Mouse (Mus musculus) urinary bladder, postnatal 36 days (tissue): Measurements from ENCODE around the gene Gm6525.

Experiments used
- DNase-seq, 2 experiments: peaks; one replicate each; pipeline ENCODE4 v3.0.0; 2022; ENCODE audit warnings: low spot score in 2 of 2, mixed read lengths in 1 of 2

Gene Gm6525

GRCm38 (mm10) chr3:84173581-84174154 lies at the start of gene Gm6525:
Gene Gm6525 (plus strand): TSS chr3:84174104.
- DNase-seq: no peak

- no peak for DNase-seq
These were observed 48.1 kb upstream of the Gm6525 start for GRCm38 (mm10) chr3:84125704-84126289.

- DNase-seq: no peak
These were observed 47.2 kb upstream of the Gm6525 start for GRCm38 (mm10) chr3:84126721-84127120.

- no peak for DNase-seq
These were observed 46.5 kb upstream of the Gm6525 start for GRCm38 (mm10) chr3:84127431-84127830.

- no peak for DNase-seq
These were observed 44.7 kb upstream of the Gm6525 start for GRCm38 (mm10) chr3:84128871-84129870.

DNA sequence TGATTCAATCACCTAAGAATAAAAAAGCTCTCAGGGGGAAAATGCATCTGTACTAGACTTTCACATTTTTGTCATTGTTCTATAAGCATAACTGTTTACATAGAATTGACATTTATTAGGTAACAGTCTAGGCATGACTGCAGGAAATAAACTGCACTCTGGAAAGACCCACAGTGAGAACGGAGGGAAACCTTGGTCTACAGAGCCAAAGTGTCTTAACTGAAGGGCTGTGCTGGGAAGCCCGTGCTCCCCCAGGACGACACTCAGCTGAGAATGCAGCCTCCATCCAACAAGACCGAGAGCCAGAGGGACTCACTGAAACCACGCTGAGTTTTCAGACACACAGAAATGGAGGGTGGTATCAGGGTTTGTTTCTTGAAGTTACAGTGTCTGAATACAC lies 43.1 kb upstream of the Gm6525 start:
- no peak for DNase-seq

DNA sequence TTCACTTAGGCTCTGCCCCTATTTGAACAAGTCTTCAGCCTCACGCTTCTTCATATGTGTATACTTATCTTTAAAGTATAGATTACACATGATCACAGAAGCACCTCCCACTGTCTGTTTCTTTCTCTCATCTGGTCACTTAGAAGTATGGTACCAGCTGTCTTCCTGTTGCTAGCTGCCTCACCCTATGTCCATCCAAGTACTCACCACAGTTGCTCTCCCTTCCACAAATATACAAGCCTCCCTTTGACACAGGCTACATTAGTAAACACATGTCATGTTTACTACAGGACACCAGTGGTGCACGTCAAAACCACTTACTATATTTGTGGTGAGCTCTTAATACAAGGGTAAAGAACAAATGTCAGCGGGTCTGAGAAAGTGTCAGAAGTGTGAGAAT lies 42.5 kb upstream of the Gm6525 start:
- no peak for DNase-seq

DNA sequence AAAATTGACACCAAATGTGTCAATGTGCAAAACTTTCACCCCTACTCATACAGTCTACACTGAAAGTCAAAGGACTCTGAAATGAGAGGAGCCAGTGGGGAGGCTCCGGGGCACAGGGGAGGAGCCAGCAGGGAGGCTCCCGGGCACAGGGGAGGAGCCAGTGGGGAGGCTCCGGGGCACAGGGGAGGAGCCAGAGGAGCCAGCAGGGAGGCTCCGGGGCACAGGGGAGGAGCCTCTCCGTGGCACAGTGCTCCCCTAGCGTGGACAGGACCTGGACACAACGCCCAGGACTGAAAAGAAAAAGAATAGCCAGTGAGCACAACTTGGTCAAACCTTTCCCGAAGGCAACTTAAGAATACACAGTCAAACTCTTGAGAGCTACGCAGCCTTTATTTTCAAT lies 38.5 kb upstream of the Gm6525 start:
- peak in 1 of 2 experiments; percentile 23 for DNase-seq

- DNase-seq: no peak
These were observed 38.0 kb upstream of the Gm6525 start for GRCm38 (mm10) chr3:84135933-84136332.

- DNase-seq: no peak
These were observed 37.4 kb upstream of the Gm6525 start for GRCm38 (mm10) chr3:84136509-84136908.

- DNase-seq: no peak
These were observed 33.0 kb upstream of the Gm6525 start for GRCm38 (mm10) chr3:84140947-84141346.

GRCm38 (mm10) chr3:84149831-84150230 lies 24.1 kb upstream of the Gm6525 start:
- no peak for DNase-seq

DNA sequence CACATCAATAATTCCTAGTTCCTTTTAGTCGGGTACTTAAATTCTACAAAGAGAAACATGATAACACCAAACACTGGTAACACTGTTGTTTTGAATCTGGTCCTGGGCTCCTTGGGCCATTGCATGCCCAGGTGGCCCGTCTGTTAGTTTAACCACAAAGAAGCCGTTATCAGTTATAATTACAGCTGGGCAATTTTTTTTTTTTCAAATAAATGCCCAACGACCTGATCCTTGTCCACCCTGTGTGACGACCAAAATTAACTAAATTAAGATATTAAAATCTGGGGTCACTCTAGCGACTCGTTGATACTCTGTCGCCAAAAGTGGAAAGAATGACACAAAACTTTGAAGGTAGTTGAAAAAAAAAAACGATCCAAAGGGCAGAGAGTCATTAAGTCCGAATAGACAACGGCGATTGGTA lies 19.2 kb upstream of the Gm6525 start:
- DNase-seq: no peak

GRCm38 (mm10) chr3:84155146-84155545 lies 18.8 kb upstream of the Gm6525 start:
- DNase-seq: no peak

GRCm38 (mm10) chr3:84155558-84156006 lies 18.3 kb upstream of the Gm6525 start, which contains the start of gene Mnd1:
Gene Mnd1 (minus strand): TSS chr3:84155786.
- DNase-seq: peak; percentile 99

DNA sequence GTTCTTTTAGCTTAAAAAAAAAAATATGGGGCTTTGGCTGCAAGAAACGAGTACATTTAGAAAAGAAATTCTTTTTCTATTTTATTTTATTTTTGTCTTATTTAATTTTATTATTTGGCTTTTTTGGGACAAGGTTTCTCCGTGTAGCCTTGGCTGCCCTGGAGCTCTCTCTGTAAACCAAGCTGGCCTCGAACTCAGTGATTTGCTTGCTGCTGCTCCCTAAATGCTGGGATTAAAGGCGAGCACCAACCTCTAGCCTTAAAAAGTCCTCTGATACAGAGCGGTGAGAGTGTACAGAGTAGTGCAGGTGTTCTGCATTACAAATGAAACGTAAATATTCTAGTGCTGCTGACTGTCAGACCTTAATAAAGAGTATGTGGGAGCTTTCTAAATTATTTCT lies 17.8 kb upstream of the Gm6525 start:
- no peak for DNase-seq

- DNase-seq: no peak
These were observed 16.9 kb upstream of the Gm6525 start for GRCm38 (mm10) chr3:84157011-84157410.

DNA sequence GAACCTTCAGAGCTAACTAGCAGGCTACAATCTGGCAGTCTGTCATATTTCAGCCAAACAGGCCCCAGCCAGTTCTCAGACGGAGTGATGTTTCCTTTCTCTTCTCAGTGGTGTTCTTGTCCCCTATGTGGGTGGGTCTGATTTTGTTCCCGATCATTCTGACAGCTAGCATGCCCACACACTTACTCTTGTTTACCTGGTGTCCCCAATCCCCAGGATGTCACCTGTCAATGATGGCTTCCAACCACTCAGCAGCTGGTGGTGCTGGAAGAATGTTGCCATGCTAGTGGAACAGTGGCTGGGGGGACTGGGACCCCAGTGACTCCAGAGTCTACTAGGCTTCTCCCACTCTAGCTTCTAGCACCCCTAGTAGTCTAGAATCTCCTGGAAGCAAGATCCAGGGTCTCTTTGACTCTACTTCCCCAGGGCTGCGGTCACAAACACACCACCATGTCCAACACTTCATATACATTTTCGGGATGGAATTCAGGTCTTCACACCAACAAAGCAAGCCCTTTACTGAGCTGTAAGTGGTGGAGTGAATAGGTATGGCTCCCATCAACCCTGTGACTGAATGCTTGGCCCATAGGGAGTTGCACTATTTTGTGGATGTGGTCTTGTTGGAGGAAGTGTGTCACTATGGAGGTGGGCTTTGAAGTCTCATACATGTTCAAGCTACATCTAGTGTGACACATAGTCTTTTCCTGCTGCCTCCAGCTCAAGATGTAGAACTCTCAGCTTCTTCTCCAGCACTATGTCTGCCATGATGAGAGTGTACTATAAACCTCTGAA lies 16.1 kb upstream of the Gm6525 start:
- no peak for DNase-seq

GRCm38 (mm10) chr3:84165391-84165790 lies 8.5 kb upstream of the Gm6525 start:
- no peak for DNase-seq

- no peak for DNase-seq
These were observed 7.8 kb upstream of the Gm6525 start for GRCm38 (mm10) chr3:84166073-84166472.

GRCm38 (mm10) chr3:84168943-84169342 lies 5.0 kb upstream of the Gm6525 start:
- DNase-seq: no peak
